Mouse (Mus musculus) G1E (cell line): ENCODE results near the gene Mllt11.

Experiments
- CTCF ChIP-seq: IDR thresholded peaks from 2 replicates; pipeline ENCODE4 v1.5.1; 2012; ENCODE audit warnings: low read depth, low read length, inconsistent platforms, mixed read lengths
- GATA1 ChIP-seq: IDR thresholded peaks from 2 replicates; pipeline ENCODE4 v1.6.1; 2012; ENCODE audit warnings: borderline replicate concordance, low read length, inconsistent platforms, mixed read lengths
- GATA2 ChIP-seq: IDR thresholded peaks from 2 replicates; pipeline ENCODE4 v1.6.1; 2012; ENCODE audit warnings: low read depth, low read length, inconsistent platforms, borderline replicate concordance
- TAL1 ChIP-seq: conservative IDR thresholded peaks from 2 replicates; pipeline ENCODE4 v1.6.1; 2012; ENCODE audit warnings: low read depth, low read length, inconsistent platforms, mixed read lengths

GRCm38 (mm10) chr3:95274453-95274852 lies 42.5 kb upstream of the Mllt11 start:
- TF ChIP-seq CTCF (no peak), GATA1 (no peak), TAL1 (no peak), GATA2 (no peak)
